Mouse (Mus musculus) lung, postnatal 0 days (tissue): ENCODE data around the gene Osbpl6. TPM values are rescaled to one million over a fixed set of nuclear protein-coding genes. Genes with fewer than 3 reads are reported as not detected.

Experiments
- ATAC-seq: fragments of 200-750 bp; cut with Nextera tagmentation; 2 replicates; pipeline ENCODE4 v1.8.0; 2017; ENCODE audit warnings: moderate library complexity
- DNase-seq: peaks from one replicate; pipeline ENCODE4 v3.0.0-alpha.2; 2016; ENCODE audit warnings: low spot score
- H3K27ac ChIP-seq: fragments of 300-500 bp; sonication (generic); 2 replicates; pipeline ENCODE4 v1.5.1; 2014; ENCODE audit warnings: antibody characterized with exemption, mild to moderate bottlenecking, low read length, mixed read lengths
- H3K27me3 ChIP-seq: fragments of 300-500 bp; sonication (generic); replicated peaks from 2 replicates; pipeline ENCODE4 v1.6.1; 2014; ENCODE audit warnings: low read length, mixed read lengths; ENCODE audit not compliant: insufficient read depth
- H3K36me3 ChIP-seq: fragments of 300-500 bp; sonication (generic); 2 replicates; pipeline ENCODE4 v1.6.1; 2014; ENCODE audit warnings: low read length, mixed read lengths; ENCODE audit not compliant: insufficient read depth
- H3K4me1 ChIP-seq: fragments of 300-500 bp; sonication (generic); 2 replicates; pipeline ENCODE4 v1.6.1; 2014; ENCODE audit warnings: antibody characterized with exemption, low read depth, low read length, mixed read lengths; ENCODE audit not compliant: insufficient read depth
- H3K4me2 ChIP-seq: fragments of 300-500 bp; sonication (generic); replicated peaks from 2 replicates; pipeline ENCODE4 v1.6.1; 2014; ENCODE audit warnings: low read depth, mild to moderate bottlenecking, low read length, moderate library complexity, mixed read lengths
- H3K4me3 ChIP-seq: fragments of 300-500 bp; sonication (generic); 2 replicates; pipeline ENCODE4 v1.5.1; 2014; ENCODE audit warnings: low read depth, low read length
- H3K9ac ChIP-seq: fragments of 300-500 bp; sonication (generic); replicated peaks from 2 replicates; pipeline ENCODE4 v1.6.1; 2014; ENCODE audit warnings: low read depth, mild to moderate bottlenecking
- H3K9me3 ChIP-seq: fragments of 300-500 bp; sonication (generic); 2 replicates; pipeline ENCODE4 v1.6.1; 2016; ENCODE audit warnings: low read length, mixed read lengths
- CTCF ChIP-seq: IDR thresholded peaks from 2 replicates; pipeline ENCODE4 v1.5.1; 2016; ENCODE audit warnings: antibody characterized with exemption, mild to moderate bottlenecking
- EP300 ChIP-seq: IDR thresholded peaks from 2 replicates; pipeline ENCODE4 v1.6.1; 2016; ENCODE audit warnings: antibody characterized with exemption, mild to moderate bottlenecking, control low read depth
- WGBS: fragments of 180-500 bp; shearing (Covaris S2); extraction: QIAGEN DNeasy Blood & Tissue Kit; methylation state at CpG from one replicate; pipeline ENCODE4 v1.1.7; 2014; 5-methylcytosine and 5-hydroxymethylcytosine counted together
- polyA plus RNA-seq: library from polyadenylated mRNA; unstranded; fragments of >200 nt; fragmentation: Nextera tagmentation; extraction: Ambion mirVana; gene quantifications from 2 replicates; pipeline ENCODE4 v1.2.1, GENCODE M21; 2015

Gene Osbpl6
- polyA plus RNA-seq, 1 experiment from 2014 or later, result 60.1 TPM

- TF ChIP-seq EP300 (no peak), CTCF (no peak)
- Histone ChIP-seq H3K4me3 (no peak overlapping the region), H3K4me1 (no peaks in the 10 kb centered on the region), H3K27me3 (no peaks in the 10 kb centered on the region), H3K9ac (no peak overlapping the region), H3K36me3 (no peaks in the 10 kb centered on the region), H3K9me3 (no peaks in the 10 kb centered on the region), H3K27ac (peak overlapping the region; percentile 27; the same call in 1 of the 2 replicates), H3K4me2 (no peak overlapping the region)
- 54% methylated on average over 3 of the region's 3 CpGs for WGBS
- DNase-seq (no peak), ATAC-seq (no peak)
These were observed 107.0 kb downstream of the Osbpl6 start for GRCm38 (mm10) chr2:76513296-76513695.

DNA sequence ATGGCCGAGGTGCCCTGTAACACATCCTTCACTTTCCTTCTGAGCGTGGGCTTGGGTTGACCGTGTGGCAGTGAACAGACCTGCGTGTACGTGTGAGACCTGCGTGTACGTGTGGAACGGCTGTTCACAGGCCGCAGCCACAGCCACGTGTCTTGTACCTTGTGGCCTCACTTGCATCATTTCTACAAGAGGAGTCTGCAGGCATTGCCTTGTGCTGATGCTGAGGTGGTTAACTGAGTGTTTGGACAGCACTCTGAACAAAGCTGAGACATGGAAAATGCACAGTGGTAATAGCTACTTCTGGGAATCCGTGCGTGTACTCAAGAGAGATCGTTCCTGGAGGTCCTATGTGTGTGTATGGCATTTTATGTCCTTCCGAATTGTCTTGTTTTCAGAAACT, 111.2 kb downstream of the Osbpl6 start:
- Histone ChIP-seq H3K9ac (no peak overlapping the region), H3K4me3 (no peak overlapping the region), H3K36me3 (no peaks in the 10 kb centered on the region), H3K4me2 (no peak overlapping the region), H3K4me1 (no peaks in the 10 kb centered on the region), H3K27me3 (no peaks in the 10 kb centered on the region), H3K27ac (peak overlapping the region; percentile 54; the same call in 1 of the 2 replicates), H3K9me3 (no peaks in the 10 kb centered on the region)
- DNase-seq (peak; percentile 65), ATAC-seq (peak; percentile 80)
- TF ChIP-seq CTCF (no peak), EP300 (peak; percentile 37; the same call in 1 of the 2 replicates)
- 60% methylated on average over 14 of the region's 14 CpGs for WGBS

- Histone ChIP-seq H3K4me1 (no peaks in the 10 kb centered on the region), H3K27ac (no peak overlapping the region), H3K27me3 (no peaks in the 10 kb centered on the region), H3K9me3 (no peaks in the 10 kb centered on the region), H3K36me3 (no peaks in the 10 kb centered on the region), H3K4me3 (no peak overlapping the region), H3K9ac (no peak overlapping the region), H3K4me2 (no peak overlapping the region)
- ATAC-seq, result no peak
- TF ChIP-seq EP300 (no peak), CTCF (no peak)
- no peak for DNase-seq
- WGBS, result 78% methylated on average over 5 of the region's 5 CpGs
These were observed 112.2 kb downstream of the Osbpl6 start for GRCm38 (mm10) chr2:76518407-76519063.

DNA sequence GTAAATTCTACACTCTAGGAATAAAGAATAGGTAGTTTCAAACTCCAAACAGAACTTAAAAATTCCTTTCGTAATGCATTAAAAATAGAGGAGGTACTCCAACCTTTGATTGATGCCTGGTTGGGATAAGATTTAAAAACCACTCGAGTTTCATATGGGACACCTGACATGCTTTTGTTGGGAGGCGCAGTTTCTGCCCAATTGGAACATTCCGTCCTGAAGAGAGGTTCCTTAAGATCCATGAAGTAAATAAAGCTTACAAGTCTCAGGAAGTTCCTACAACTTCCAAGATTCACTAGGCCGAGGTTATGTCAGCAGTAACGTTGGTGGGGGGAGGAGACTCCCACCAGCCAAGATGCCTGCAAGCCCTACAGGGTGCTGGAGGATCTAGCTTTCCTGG, 115.3 kb downstream of the Osbpl6 start:
- Histone ChIP-seq H3K4me1 (no peaks in the 10 kb centered on the region; the same call in 1 of the 2 replicates), H3K4me3 (no peak overlapping the region), H3K27me3 (no peaks in the 10 kb centered on the region), H3K9ac (no peak overlapping the region), H3K36me3 (no peaks in the 10 kb centered on the region), H3K9me3 (no peaks in the 10 kb centered on the region), H3K27ac (no peak overlapping the region), H3K4me2 (no peak overlapping the region)
- ATAC-seq (no peak), DNase-seq (no peak)
- 53% methylated on average over 6 of the region's 6 CpGs for WGBS
- TF ChIP-seq CTCF (no peak), EP300 (peak; percentile 90)

- no peaks in the 10 kb centered on the region; the same call in 1 of the 2 replicates for H3K4me1 ChIP-seq
- TF ChIP-seq EP300, result no peak
- no peak for TF ChIP-seq CTCF
- no peak overlapping the region for H3K4me3 ChIP-seq
- ATAC-seq (no peak), DNase-seq (no peak)
- no peak overlapping the region for H3K4me2 ChIP-seq
- H3K9me3 ChIP-seq, result no peaks in the 10 kb centered on the region
- no peaks in the 10 kb centered on the region for H3K27me3 ChIP-seq
- H3K36me3 ChIP-seq, result no peaks in the 10 kb centered on the region
- no peak overlapping the region for H3K9ac ChIP-seq
- H3K27ac ChIP-seq, result no peak overlapping the region
- WGBS, result 86% methylated on average over 5 of the region's 5 CpGs
These were observed 118.1 kb downstream of the Osbpl6 start for GRCm38 (mm10) chr2:76524451-76524850.

DNA sequence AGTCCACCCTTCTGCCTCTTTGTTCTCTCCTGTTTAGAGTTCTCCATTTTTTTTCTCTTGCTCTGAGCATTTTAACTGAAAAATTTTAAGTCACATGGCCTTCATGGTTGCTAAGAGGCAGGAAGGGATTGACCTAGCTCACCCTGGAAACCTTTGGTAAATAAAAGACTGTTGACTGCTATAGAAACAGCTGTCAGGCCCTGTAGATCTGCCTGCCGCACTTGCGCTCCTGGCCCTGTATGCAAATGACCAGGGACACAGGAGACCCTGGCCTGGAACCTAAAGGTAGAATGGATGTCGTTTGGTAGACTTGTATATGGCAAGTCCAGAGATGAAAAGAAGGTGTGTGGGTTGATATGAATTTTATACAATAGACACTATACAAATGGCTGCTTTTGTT, 119.3 kb downstream of the Osbpl6 start:
- WGBS, result 47% methylated on average over 3 of the region's 3 CpGs
- ATAC-seq, result no peak
- no peak overlapping the region for H3K4me2 ChIP-seq

More for the DNA sequence above, 119.3 kb downstream of the Osbpl6 start:
- Histone ChIP-seq H3K4me1 (no peaks in the 10 kb centered on the region; the same call in 1 of the 2 replicates), H3K36me3 (no peaks in the 10 kb centered on the region), H3K9me3 (no peaks in the 10 kb centered on the region), H3K9ac (no peak overlapping the region), H3K27ac (no peak overlapping the region), H3K4me3 (no peak overlapping the region), H3K27me3 (no peaks in the 10 kb centered on the region)
- TF ChIP-seq CTCF (no peak), EP300 (no peak)
- no peak for DNase-seq
